Mouse (Mus musculus): Measurements from ENCODE around the gene Pam.
A peak's percentile ranks its signal among the peaks of the same experiment; 100 is the strongest.
"Not testable (repeated sequence)": the region's sequence is repeated elsewhere in the genome, so short reads cannot be mapped to it uniquely, and the experiment has no call there.

Pam gene

GRCm38 (mm10) chr1:97977521-97977920 is 117.9 kb downstream of the Pam start:
- DNase-seq (ENCODE audit: inconsistent age in 2 of 2, low spot score in 1 of 2): peak in 1 of 2 experiments; percentile 74

- DNase-seq (ENCODE audit: inconsistent age in 2 of 2, low spot score in 1 of 2): peak; percentile 87 to 95
These were observed 118.5 kb downstream of the Pam start for GRCm38 (mm10) chr1:97976873-97977473.

GRCm38 (mm10) chr1:97976072-97976471 is 119.4 kb downstream of the Pam start:
- DNase-seq (ENCODE audit: inconsistent age in 2 of 2, low spot score in 1 of 2): peak in 1 of 2 experiments; percentile 84

- peak in 1 of 2 experiments; percentile 75 for DNase-seq (ENCODE audit: inconsistent age in 2 of 2, low spot score in 1 of 2)
These were observed 120.5 kb downstream of the Pam start for GRCm38 (mm10) chr1:97974968-97975367.

GRCm38 (mm10) chr1:97969765-97970164 is 125.7 kb downstream of the Pam start:
- DNase-seq (ENCODE audit: inconsistent age in 2 of 2, low spot score in 1 of 2): no peak

- DNase-seq (ENCODE audit: inconsistent age in 2 of 2, low spot score in 1 of 2): no peak
These were observed 131.7 kb downstream of the Pam start for GRCm38 (mm10) chr1:97963711-97964110.

GRCm38 (mm10) chr1:97962134-97962533 is 133.3 kb downstream of the Pam start:
- peak in 1 of 2 experiments; percentile 49 for DNase-seq (ENCODE audit: inconsistent age in 2 of 2, low spot score in 1 of 2)

- DNase-seq (ENCODE audit: inconsistent age in 2 of 2, low spot score in 1 of 2): peak in 1 of 2 experiments; percentile 76
These were observed 134.8 kb downstream of the Pam start for GRCm38 (mm10) chr1:97960681-97961080.

- DNase-seq (ENCODE audit: inconsistent age in 2 of 2, low spot score in 1 of 2): peak in 1 of 2 experiments; percentile 89
These were observed 135.3 kb downstream of the Pam start for GRCm38 (mm10) chr1:97960124-97960523.

GRCm38 (mm10) chr1:97958759-97959158 is 136.7 kb downstream of the Pam start:
- no peak for DNase-seq (ENCODE audit: inconsistent age in 2 of 2, low spot score in 1 of 2)

GRCm38 (mm10) chr1:97949258-97949657 is 146.2 kb downstream of the Pam start:
- DNase-seq (ENCODE audit: inconsistent age in 2 of 2, low spot score in 1 of 2): not testable (repeated sequence)

- no peak for DNase-seq (ENCODE audit: inconsistent age in 2 of 2, low spot score in 1 of 2)
These were observed 148.3 kb downstream of the Pam start for GRCm38 (mm10) chr1:97947100-97947499.

- no peak for DNase-seq (ENCODE audit: inconsistent age in 2 of 2, low spot score in 1 of 2)
These were observed 151.4 kb downstream of the Pam start for GRCm38 (mm10) chr1:97943908-97944608.

GRCm38 (mm10) chr1:97943402-97943801 is 152.0 kb downstream of the Pam start:
- no peak for DNase-seq (ENCODE audit: inconsistent age in 2 of 2, low spot score in 1 of 2)

- DNase-seq (ENCODE audit: inconsistent age in 2 of 2, low spot score in 1 of 2): no peak
These were observed 152.5 kb downstream of the Pam start for GRCm38 (mm10) chr1:97942966-97943365.

- DNase-seq (ENCODE audit: inconsistent age in 2 of 2, low spot score in 1 of 2): no peak
These were observed 156.9 kb downstream of the Pam start for GRCm38 (mm10) chr1:97938586-97938985.

GRCm38 (mm10) chr1:97938053-97938452 is 157.4 kb downstream of the Pam start:
- no peak for DNase-seq (ENCODE audit: inconsistent age in 2 of 2, low spot score in 1 of 2)

- DNase-seq (ENCODE audit: inconsistent age in 2 of 2, low spot score in 1 of 2): no peak
These were observed 160.5 kb downstream of the Pam start for GRCm38 (mm10) chr1:97934940-97935339.

GRCm38 (mm10) chr1:97931220-97931619 is 164.2 kb downstream of the Pam start:
- no peak for DNase-seq (ENCODE audit: inconsistent age in 2 of 2, low spot score in 1 of 2)

GRCm38 (mm10) chr1:97929415-97930028 is 165.9 kb downstream of the Pam start:
- DNase-seq (ENCODE audit: inconsistent age in 2 of 2, low spot score in 1 of 2): no peak

- DNase-seq (ENCODE audit: inconsistent age in 2 of 2, low spot score in 1 of 2): peak in 1 of 2 experiments; percentile 47
These were observed 168.7 kb downstream of the Pam start for GRCm38 (mm10) chr1:97926789-97927188.

- DNase-seq (ENCODE audit: inconsistent age in 2 of 2, low spot score in 1 of 2): no peak
These were observed 169.4 kb downstream of the Pam start for GRCm38 (mm10) chr1:97926017-97926540.
